Mouse (Mus musculus): ENCODE measurements around the gene Pga5.
A peak's percentile ranks its signal among the peaks of the same experiment; 100 is the strongest.

The Pga5 gene

DNA sequence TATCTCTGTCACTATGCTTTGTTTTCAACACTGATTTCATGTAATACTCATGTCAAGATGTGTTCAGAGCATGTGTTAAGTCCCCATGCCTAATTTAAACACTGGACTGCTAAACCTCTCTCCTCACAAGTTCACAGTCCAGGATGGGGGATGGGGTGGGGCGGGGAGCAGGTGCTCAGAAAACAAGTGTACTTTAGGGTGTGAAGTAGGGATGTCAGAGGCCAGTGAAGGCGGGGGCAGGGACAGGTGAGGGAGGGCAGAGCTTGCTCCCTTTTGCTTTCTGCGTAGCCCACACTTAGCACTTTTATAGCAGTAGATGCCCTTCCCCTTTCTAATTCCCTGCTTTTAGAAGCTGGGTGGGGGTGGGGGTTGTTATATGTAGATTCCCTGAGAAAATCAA lies 12.8 kb downstream of the Pga5 start:
- DNase-seq (ENCODE audit: low read depth, low spot score) = no peak

DNA sequence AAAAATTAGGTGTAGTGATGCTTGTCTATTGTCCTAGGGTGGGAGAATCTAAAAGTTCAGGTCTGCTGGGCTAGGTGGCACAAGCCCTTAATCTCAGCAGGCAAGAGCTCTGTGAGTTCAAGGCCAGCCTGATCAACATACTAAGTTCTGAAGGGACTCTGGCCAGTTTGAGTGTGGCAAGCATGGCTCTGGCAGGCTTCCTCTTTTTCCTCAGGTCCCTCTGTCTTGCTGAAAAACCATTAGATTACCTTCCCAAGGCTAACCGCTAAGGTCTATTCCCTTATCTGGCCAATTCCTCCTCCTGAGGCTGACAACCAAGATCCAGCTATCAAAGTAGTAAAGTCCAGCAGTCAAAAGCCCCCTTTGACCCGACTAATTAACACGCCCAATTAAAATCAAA lies 15.2 kb downstream of the Pga5 start:
- DNase-seq (ENCODE audit: low read depth, low spot score) = no peak

DNA sequence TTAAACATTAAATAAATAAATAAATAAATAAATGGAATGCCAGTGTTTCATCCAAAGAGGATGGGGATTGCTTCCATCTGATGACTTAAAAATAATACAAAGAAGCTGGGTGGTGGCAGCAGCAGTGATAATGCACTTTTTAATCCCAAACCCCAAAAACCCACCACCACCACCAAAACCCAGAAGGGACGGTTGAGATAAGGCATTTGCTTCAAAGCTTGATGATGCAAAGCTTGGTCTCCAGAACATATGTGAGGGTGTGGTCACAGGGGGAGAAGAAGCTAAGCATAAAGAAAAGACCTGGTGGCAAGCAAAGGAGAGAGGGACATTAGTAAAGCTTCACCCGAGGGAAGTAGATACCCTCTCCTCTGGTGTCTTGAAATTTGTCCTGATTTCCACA lies 16.0 kb downstream of the Pga5 start:
- no peak for DNase-seq (ENCODE audit: low read depth, low spot score)

DNA sequence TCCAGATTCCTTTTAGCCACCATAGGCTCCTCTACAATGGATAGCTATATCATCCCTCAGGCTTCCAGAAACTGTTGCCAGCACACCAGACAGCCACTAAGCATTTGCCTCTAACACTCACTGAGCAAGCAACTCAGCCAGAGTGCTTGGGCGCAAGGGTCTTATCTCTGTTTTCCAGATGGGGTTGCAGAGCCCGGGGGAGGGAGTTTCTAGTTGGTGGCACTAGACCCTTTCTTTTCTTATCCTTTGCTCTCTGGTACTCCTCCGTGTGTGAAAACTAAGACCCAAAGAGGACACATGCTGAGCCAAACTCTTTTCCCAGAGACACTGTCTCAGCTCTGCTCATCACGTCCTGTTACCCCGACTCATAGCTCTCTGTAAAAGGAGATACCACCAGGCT lies 16.5 kb downstream of the Pga5 start:
- no peak for DNase-seq (ENCODE audit: low read depth, low spot score)

DNA sequence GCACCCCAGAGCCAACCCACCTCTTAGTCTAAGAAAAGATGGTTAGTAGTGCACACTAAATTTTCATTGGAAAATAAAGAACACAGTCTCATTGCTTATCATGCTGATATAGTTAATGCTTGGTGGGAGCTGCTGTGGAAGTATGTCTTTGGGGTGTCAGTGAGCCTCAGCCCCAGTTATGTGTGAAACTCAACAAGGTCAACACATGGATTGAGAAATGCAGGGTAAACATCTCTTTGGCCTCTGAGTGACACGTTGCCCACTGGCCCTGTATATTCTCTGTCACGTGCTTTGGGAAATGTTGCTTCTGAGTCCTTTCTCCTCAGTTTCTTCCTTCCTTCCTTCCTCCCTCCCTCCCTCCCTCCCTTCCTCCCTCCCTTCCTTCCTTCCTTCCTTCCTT lies 19.5 kb downstream of the Pga5 start:
- DNase-seq (ENCODE audit: low read depth, low spot score) = no peak

DNA sequence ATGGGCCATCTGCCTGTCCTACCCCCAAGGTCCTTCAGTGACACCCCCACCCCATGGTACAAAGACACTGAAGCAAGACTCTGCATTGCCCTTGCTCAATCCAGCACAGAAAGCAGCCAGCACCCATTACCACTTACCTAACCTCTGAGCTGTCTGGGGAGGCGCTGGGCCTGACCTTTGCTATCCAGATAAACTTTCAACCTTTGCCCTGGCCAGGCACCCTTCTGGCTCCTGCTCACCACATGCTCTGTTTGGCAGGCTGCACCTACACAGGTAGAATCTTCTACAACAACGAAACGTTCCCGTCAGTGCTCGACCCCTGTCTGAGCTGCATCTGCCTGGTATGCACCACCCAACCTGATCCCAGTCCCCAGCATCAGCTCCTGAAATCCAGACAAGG lies 20.1 kb downstream of the Pga5 start:
- no peak for DNase-seq (ENCODE audit: low read depth, low spot score)

DNA sequence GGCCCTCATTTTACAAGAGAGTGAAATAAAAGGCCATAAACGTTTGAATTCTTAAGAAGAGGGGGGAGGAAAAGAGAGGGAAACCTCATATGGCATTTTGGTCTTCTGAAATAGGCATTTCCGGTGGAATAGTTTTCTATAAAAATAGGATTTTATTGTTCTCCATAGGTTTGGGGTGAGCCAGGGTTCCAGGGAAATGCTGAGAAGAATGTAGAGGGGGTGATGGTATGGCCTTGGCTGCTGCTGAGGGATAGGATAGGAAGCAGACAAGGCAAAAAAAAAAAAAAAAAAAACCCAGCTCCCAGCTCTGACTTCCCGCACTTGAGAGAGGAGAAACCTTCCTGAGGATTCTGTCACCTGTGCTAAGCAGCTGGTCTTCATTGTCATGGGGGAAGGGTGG lies 21.8 kb downstream of the Pga5 start:
- no peak for DNase-seq (ENCODE audit: low read depth, low spot score)

DNA sequence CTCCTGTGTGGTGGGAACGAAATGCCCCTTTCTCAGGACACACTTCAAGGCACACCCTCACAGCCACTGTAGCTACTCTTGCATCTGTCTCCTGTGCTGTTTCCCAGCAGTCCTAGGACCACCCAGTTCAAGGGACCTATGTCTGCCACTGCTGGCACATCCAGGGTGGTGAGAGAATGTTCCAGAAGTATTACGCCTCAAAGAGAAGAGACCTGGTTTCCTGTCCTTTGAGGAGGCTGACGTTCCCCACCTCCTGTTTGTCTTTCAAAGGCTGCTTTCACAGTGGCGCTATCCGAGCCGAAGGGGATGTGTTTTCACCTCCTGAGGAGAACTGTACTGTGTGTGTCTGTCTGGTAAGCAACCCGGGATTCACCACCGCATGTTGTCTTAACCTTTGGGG lies 29.7 kb downstream of the Pga5 start:
- DNase-seq (ENCODE audit: low read depth, low spot score) = no peak

DNA sequence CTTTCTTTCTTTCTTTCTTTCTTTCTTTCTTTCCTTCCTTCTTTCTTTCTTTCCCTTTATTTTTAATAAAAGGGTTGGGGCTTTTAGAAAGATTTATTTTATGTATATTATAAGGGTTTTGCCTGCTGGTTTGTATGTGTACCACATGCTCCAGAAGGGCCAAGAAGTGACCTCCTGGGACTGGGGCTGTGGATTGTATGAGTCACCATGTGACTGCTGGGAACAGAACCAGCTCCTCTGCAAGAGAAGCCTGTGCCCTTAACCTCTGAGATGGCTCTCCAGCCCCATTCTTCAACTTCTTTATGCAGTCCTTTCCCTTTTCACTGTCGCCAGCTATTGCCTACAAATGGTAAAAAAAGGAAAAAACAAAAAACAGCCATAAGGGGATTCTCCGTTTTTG lies 32.3 kb downstream of the Pga5 start:
- DNase-seq (ENCODE audit: low read depth, low spot score) = no peak

DNA sequence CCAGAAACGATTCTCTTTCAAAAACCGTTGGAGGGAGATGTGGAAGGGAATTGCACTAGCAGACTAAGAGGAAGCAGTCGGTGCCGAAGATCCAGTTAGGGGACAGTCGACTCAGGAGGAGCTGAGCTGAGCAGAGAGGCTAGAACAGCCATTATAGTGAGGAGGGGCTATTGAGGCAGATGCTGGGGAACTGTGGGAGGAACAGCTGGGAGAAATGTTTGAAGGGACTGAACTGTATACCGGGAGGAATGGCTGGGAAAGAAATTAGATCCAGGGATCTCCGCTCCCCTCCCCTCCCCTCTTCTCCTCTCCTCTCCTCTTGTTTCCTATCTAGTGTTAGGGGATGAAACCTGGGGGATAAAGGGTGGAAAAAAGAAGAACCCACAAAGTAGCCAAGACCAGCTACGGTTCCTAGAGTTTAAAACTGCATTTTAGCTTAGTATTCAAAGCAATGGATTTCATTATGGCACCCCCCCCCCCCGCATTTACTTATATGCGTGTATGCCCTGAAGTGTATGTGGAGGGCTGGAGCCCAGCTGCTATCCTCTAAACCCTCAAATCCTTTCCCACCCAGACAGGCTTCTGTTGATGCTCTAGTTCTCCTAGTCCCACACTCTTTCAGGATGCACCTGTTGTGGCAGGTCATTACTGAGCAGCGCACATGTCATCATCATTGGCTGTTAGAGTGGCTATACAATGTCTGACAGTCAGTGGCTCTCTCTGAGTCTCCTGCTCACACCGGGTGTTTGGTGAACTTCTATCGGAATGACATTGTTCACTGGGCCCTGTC lies 37.1 kb downstream of the Pga5 start:
- no peak for DNase-seq (ENCODE audit: low read depth, low spot score)

DNA sequence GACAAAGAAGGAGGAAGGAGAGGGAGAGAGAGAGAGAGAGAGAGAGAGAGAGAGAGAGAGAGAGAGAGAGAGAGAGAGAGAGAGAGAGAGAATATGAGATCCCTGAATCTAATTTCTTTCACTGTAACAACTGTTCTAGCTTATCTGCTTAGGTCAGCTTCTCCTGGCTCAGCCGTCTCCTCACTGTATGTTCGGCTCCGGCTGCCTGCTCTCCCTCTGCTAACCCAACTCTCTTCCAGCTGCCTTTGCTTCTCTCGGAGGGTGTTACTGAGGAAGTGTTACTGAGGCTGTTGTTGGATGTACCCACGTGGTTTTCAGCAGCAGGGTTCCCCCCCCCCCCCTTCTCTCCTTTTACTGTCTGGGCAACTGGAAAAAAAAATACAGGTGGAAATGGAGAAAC lies 37.8 kb downstream of the Pga5 start:
- DNase-seq (ENCODE audit: low read depth, low spot score) = no peak

DNA sequence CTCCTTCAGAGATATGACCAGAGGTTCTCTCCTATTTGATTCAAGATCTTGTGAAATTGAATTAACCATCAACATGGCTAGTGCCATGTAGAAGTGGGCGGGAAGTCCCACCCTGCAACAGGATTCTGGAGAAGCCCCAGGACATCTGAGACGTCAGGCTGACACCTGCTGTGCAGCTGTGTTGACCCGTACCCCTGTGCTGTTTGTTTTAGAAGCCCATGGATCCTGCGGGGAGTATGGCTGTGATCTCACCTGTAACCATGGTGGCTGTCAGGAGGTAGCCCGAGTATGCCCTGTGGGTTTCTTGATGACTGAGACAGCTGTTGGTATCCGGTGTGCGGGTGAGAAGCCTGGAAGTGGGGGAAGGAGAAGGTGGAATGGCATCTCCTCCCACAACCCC lies 40.0 kb downstream of the Pga5 start:
- DNase-seq (ENCODE audit: low read depth, low spot score) = no peak

DNA sequence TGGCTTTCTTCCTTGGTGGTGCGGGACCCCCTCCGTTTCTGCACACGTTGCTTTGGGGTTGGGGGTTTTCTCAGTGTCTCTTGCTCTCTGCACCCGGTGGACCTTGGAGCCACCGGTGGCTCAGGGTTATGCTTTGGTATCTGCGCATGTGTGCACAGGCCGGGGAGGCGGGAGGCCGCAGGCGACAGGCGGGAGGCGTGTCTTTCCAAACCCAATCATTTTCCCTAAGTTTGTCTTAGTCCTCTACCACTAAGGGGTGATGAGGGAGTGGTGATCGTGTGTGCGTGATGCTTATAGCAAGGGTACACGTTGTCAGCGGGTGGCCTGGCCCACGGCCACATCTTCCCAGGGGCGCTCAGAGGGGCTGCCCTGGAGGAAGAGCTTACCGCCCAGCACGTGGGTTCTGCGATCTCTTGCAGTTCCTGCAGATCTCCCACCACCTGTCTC lies 43.0 kb downstream of the Pga5 start:
- peak; percentile 57 for DNase-seq (ENCODE audit: low read depth, low spot score)

DNA sequence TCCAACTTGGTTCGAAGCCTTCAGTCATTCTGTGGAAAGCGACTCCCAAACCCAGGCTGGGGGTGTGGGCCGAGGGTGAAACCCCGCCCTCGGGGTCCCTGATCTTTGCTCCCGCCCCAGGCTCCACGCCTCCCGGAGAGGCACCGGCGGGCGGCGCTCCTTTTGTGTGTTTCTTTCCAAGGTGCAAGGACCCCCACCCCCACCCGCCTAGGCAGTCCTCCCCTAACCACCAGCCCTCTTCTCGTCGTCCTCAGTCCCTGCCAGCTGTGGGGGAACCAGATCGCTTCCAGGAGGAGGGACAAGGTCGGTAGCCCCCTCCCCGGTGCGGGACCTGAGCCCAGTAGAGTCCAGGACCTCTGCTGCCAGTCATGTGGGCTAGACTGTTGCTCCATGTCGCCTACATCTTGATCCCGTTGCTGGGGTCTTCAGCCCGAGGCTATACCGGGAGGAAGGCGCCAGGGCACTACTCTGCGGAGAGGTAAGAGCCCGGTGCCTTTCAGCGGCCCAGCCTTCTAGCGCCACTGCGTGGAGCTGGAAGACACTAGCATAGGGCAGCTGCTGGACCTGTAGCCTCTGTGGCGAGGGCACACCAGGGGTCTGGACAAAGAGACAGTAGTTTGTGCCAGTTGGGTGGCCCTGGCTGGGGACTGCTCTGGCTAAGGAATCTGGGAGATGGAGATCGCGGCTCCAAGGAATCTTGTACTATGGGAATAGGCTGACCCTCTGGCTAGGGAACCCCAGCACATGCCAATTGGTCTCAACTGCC lies 43.6 kb downstream of the Pga5 start, which contains the start of gene Vwce:
Gene Vwce, plus strand, starts transcription at position 108 of the 766 bp plus-strand sequence.
- DNase-seq (ENCODE audit: low read depth, low spot score) = peak; percentile 71

All from mesoderm, embryonic 11.5 days (tissue).